Mouse (Mus musculus) neutrophil, adult 65 days (primary cell): ENCODE results near the gene Utp6. TPM values are rescaled to one million over a fixed set of nuclear protein-coding genes. Genes with fewer than 3 reads are reported as not detected.

Experiments used
- total RNA-seq: library from RNA; stranded (reverse); gene quantifications from 2 replicates; pipeline ENCODE4 v1.2.4, GENCODE M21; 2023

Gene Utp6
- total RNA-seq = 15.5 and 16.5 TPM in 2 replicates

DNA sequence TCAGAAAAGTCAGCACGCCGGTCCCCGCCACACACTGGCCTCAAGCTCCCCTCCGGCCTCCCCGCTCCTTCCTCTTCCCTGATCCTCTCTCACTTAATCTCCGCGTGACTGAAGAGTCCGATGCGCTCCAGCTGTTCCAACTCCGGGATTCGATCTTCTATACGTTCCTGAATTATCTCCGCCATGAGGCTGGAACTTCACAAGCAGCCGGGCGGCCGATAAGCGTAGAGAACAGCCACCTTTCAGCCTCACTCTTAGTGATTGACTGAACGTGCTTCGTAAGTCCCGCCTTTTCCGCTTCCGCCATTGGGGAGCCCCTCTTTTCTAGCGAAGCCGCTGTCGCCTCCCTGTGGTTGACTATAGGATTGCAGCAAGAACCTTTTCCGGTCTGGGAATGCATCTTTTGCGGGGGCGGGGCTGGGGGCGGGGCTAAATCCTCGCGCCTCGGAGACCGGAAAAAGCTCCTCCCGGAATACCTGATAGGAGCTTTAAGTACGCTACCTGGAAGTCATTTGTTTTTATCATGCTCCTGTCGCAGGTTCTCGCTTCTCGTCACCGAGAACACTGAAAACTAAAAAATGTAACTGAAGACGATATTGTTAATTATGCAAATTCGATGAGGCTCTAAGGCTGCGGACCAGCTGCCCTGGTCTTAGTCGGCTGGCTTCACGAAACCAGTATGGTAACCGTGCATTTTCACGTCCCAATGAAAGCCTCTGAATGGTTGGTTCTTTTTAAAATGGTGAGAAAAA lies at the start of gene Utp6:
Utp6 (minus strand) TSS at position 266 of the 752 bp plus-strand sequence.

DNA sequence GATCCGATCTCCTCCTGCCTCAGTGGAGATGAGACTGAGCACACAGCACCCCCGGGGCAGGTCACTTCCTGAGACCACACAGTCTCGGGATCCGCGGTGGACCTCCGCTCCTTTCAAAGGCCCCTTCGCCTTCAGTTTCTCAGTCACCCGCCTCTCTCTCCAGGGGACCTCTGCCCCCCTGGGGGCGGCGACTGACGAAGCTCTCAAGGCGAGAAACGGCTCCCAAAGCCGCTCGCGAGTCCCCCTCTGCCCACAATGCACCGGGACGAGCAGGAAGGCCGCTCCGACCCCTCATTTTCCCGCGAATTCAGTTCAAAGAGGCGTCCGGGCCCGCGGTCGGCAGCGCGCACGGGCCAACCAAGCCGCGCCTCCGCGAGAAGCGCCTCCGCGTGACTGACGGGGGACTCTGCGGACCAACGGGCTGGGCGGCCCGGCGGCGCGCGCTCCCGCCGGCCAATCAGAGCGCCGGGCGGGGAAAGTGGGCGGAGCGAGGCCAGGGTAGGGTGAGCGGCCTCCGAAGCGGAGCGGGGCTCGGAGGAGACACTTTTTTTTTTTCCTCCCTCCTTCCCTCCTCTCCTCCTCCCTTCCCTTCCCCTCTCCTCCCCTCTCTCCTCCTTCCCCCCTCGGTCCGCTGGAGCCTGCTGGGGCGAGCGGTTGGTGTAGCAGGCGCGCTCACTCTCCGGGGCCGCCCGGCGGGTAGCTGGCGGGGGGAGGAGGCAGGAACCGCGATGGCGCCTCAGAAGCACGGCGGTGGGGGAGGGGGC lies 30.6 kb upstream of the Utp6 start, which contains the start of gene Suz12:
Suz12 (plus strand) TSS at position 515 of the 764 bp plus-strand sequence.

Other genes with a start within 250 kb of the Utp6 start
- gene Suz12, start 30.7 kb upstream of the Utp6 start, total RNA-seq = 51.4 and 62.1 TPM in 2 replicates
- 77.0 and 84.7 TPM in 2 replicates for gene Crlf3, start 118.6 kb upstream of the Utp6 start, total RNA-seq
- gene Atad5, start 127.0 kb upstream of the Utp6 start, total RNA-seq = 12.3 and 18.7 TPM in 2 replicates
- gene Tefm, start 179.8 kb upstream of the Utp6 start, total RNA-seq = 0.73 and 1.3 TPM in 2 replicates
- 2.6 and 4.0 TPM in 2 replicates for gene Adap2, start 191.7 kb upstream of the Utp6 start, total RNA-seq
- gene Rnf135, start 221.5 kb upstream of the Utp6 start, total RNA-seq = 5.5 and 6.9 TPM in 2 replicates
- 13.6 and 15.1 TPM in 2 replicates for gene Rhot1, start 246.6 kb upstream of the Utp6 start, total RNA-seq